In the genomic region with DNA sequence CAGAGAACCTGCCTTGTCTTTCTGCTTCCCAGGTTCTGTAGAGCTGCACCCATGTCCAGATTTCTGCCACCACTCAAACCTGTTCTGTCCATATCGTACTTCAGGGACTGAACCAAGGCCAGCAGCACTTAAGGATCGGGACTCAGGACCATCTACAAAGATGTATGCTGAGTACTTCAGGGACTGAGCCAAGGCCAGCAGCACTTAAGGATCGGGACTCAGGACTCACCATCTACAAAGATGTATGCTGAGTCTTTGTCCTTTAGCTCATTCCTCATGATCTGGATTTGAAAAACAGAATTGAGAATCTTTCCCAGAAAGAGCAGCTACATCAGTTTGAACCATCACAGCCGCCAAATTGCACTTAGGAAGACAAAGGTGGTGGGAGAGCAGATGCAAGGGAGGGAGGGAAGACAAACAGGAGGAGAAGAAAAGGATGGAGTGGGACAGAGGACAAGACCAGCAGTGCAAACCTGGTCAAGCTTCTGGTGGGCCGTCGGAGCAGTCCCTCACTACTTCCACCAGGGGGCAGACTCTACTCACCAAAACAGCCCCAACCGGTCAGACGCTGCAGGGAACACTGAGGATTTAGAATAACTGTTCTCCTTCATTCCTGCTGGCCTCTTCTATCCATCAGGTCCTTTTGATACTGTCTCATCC, we compare ENCODE assay signal across 9 mouse cellular contexts. TPM values are rescaled to one million over a fixed set of nuclear protein-coding genes. Genes with fewer than 3 reads are reported as not detected.
A peak's percentile ranks its signal among the peaks of the same experiment; 100 is the strongest.
DNase-seq lines count a peak whose midpoint lies in the region; ATAC-seq and TF ChIP-seq lines count a peak whose summit lies in the region.
"Had no signal": no experiment of that assay in that cellular context is flagged by ENCODE, and none has a peak within 500 bp of the region (broad histone marks: within the 10 kb centered on the region; RNA-seq: fewer than 3 reads in every experiment).

No protein-coding gene starts in this region.

- H3K9ac ChIP-seq in forebrain, embryonic 13.5 days: no peak overlapping the region
- H3K9ac ChIP-seq: heart, embryonic 15.5 days had no signal

- TF ChIP-seq CTCF in G1E (IDR thresholded peaks at IDR 0.05; ENCODE audit: low read depth, low read length): peak; percentile 79

- no peak overlapping the region for H3K4me3 ChIP-seq in G1E (ENCODE audit: low read depth, low read length)
- no peak overlapping the region for H3K4me3 ChIP-seq in forebrain, embryonic 13.5 days
- H3K4me3 ChIP-seq in hindbrain, embryonic 10.5 days: no peak overlapping the region
- H3K4me3 ChIP-seq: heart, embryonic 15.5 days had no signal

- H3K4me2 ChIP-seq in forebrain, embryonic 13.5 days: no peak overlapping the region
- H3K4me2 ChIP-seq: heart, embryonic 15.5 days had no signal

- H3K27ac ChIP-seq in forebrain, embryonic 13.5 days: no peak overlapping the region
- H3K27ac ChIP-seq in hindbrain, embryonic 10.5 days: no peak overlapping the region; the same call in 1 of the 2 replicates
- H3K27ac ChIP-seq: heart, embryonic 15.5 days had no signal

- no peaks in the 10 kb centered on the region for H3K9me3 ChIP-seq in G1E (replicated peaks)
- no peaks in the 10 kb centered on the region for H3K9me3 ChIP-seq in forebrain, embryonic 13.5 days (replicated peaks)
- no peaks in the 10 kb centered on the region for H3K9me3 ChIP-seq in hindbrain, embryonic 10.5 days
- H3K9me3 ChIP-seq: heart, embryonic 15.5 days had no signal

- peak; percentile 28; the same call in 1 of the 2 replicates for ATAC-seq in G1E (ENCODE audit: extremely low read depth, insufficient number of reproducible peaks, low FRiP score, poor library complexity, severe bottlenecking)
- peak; percentile 83 for ATAC-seq in forebrain, embryonic 13.5 days

- 30% methylated on average over 8 of the region's 8 CpGs for WGBS in forebrain, embryonic 13.5 days
- WGBS in hindbrain, embryonic 10.5 days: 32% methylated on average over 8 of the region's 8 CpGs

- H3K36me3 ChIP-seq in G1E (replicated peaks): no peaks in the 10 kb centered on the region
- no peaks in the 10 kb centered on the region for H3K36me3 ChIP-seq in forebrain, embryonic 13.5 days (ENCODE audit: poor library complexity, severe bottlenecking)
- no peaks in the 10 kb centered on the region for H3K36me3 ChIP-seq in hindbrain, embryonic 10.5 days
- H3K36me3 ChIP-seq: heart, embryonic 15.5 days had no signal

- DNase-seq in G1E (ENCODE audit: low spot score): peak; percentile 36
- DNase-seq in c-Kit-positive CD71-positive TER-119-positive erythroid progenitor cells, embryonic 14.5 days (ENCODE audit: low spot score): peak; percentile 34
- DNase-seq in hindbrain, embryonic 10.5 days (ENCODE audit: low spot score): peak; percentile 79
- DNase-seq in layer of hippocampus, adult 9-10 months (ENCODE audit: low spot score): peak; percentile 51
- DNase-seq in lung, postnatal 14 days: peak; percentile 79
- peak; percentile 83 for DNase-seq in retina, postnatal 1 day
- DNase-seq in thymus, postnatal 4 days: peak; percentile 65

- H3K4me1 ChIP-seq in G1E (ENCODE audit: insufficient read depth, low read depth, low read length): no peaks in the 10 kb centered on the region
- H3K4me1 ChIP-seq in forebrain, embryonic 13.5 days: peaks cover 19% of the 10 kb centered on the region
- peaks cover 12% of the 10 kb centered on the region; the same call in 1 of the 2 replicates for H3K4me1 ChIP-seq in hindbrain, embryonic 10.5 days (replicated peaks)

- no peaks in the 10 kb centered on the region for H3K27me3 ChIP-seq in G1E (ENCODE audit: insufficient read depth, low read length)
- peaks cover 21% of the 10 kb centered on the region; the same call in 1 of the 2 replicates for H3K27me3 ChIP-seq in forebrain, embryonic 13.5 days
- H3K27me3 ChIP-seq in hindbrain, embryonic 10.5 days (ENCODE audit: insufficient read depth, poor library complexity, severe bottlenecking): peaks cover 27% of the 10 kb centered on the region; the same call in 1 of the 2 replicates
- H3K27me3 ChIP-seq: heart, embryonic 15.5 days had no signal

RNA-seq across cellular contexts. Expression of a gene that starts 24.7 kb away (rescaled TPM):
- total RNA-seq in G1E (2014; fragmentation: Nextera tagmentation) (not detected in 2 replicates), G1E (2017) (0.33 TPM in 1 of 2 replicates, not detected in the other)
- polyA plus RNA-seq in G1E (2012): not detected in 2 replicates
- polyA plus RNA-seq in forebrain, embryonic 13.5 days (2015; fragmentation: Nextera tagmentation; extraction: Ambion mirVana): not detected in 2 replicates
- not detected in 2 replicates for polyA plus RNA-seq in hindbrain, embryonic 10.5 days (2016; fragmentation: Nextera tagmentation; extraction: Ambion mirVana)
